Mouse (Mus musculus) splenic B cell, adult 2 months (primary cell): ENCODE results near the gene Tbc1d22a.

Experiments used
- DNase-seq: peaks from one replicate; pipeline ENCODE4 v3.0.0-alpha.2; 2011; ENCODE audit warnings: low read depth, low spot score
- H3K27me3 ChIP-seq: 2 replicates; pipeline ENCODE4 v1.6.1; 2012; ENCODE audit warnings: mild to moderate bottlenecking, low read length, moderate library complexity, mixed read lengths; ENCODE audit not compliant: control insufficient read depth, poor library complexity, insufficient read depth, severe bottlenecking
- H3K36me3 ChIP-seq: 2 replicates; pipeline ENCODE4 v1.6.1; 2012; ENCODE audit warnings: mild to moderate bottlenecking, low read length, moderate library complexity, mixed read lengths; ENCODE audit not compliant: control insufficient read depth, poor library complexity, insufficient read depth, severe bottlenecking

Tbc1d22a gene

DNA sequence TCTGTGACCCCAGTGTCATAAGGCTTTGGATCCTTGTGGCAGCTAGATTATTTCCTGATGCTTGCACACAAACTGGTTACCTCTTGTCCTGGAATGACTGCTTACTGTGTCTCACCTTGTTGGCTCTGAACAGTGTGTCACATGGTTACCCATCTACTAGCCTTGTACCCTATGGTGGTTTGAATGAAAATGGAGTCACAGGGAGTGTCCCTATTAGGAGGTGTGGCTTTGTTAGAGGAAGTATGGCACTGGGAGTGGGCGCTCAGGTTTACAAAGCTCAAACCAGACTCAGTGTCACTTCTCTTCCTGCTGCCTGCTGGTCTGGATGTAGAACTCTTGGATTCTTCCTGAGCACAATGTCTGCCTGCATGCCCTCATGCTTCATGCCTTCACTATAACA is 69.0 kb downstream of the Tbc1d22a start:
- DNase-seq, result peak; percentile 3
- H3K36me3 ChIP-seq, result no peaks in the 10 kb centered on the region
- no peaks in the 10 kb centered on the region for H3K27me3 ChIP-seq

DNA sequence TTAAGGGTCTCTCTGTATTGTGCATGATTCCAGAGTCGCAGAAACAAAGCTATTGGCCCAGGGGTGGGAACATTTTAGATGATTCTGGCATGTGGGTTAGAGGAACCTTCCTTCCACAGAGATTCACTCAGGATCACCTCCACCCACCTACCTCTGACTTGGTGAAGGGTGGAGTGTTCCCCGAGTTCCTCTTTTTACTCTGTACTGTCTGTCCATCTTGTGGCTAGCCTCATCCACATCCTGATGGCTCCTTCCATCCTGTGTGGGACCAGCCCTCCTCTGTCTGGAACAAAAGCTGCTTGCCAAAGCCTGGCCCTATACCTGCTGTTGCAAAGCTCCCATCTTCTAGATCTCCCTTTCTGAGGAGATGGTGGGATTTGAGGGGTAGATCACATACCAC is 71.0 kb downstream of the Tbc1d22a start:
- DNase-seq, result no peak
- Histone ChIP-seq H3K36me3 (no peaks in the 10 kb centered on the region), H3K27me3 (no peaks in the 10 kb centered on the region)

GRCm38 (mm10) chr15:86290074-86290473 is 75.8 kb downstream of the Tbc1d22a start:
- DNase-seq, result no peak
- Histone ChIP-seq H3K27me3 (no peaks in the 10 kb centered on the region), H3K36me3 (no peaks in the 10 kb centered on the region)

DNA sequence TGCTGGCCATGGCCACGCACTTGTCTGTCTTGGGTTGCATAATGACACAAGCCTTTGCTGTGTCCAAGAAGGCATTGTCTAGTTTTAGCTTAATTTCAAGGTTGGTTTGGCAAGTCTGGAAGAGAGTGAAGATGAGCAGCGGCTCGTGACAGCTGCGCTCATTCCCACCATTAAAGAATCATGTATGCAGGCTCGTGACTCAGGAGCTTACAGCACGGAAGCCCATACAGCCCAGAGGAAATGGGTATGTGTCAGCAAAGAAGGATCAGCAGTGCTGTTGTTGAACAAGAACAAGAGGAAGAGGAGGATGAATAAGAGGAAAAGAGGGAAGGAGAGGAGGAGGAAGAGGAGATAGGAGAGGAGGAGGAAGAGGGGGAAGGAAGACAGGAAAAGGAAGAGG is 78.0 kb downstream of the Tbc1d22a start:
- Histone ChIP-seq H3K36me3 (no peaks in the 10 kb centered on the region), H3K27me3 (no peaks in the 10 kb centered on the region)
- DNase-seq, result no peak

- Histone ChIP-seq H3K27me3 (no peaks in the 10 kb centered on the region), H3K36me3 (no peaks in the 10 kb centered on the region)
- DNase-seq, result no peak
Measured at GRCm38 (mm10) chr15:86294426-86294825, 80.2 kb downstream of the Tbc1d22a start.

GRCm38 (mm10) chr15:86295722-86296288 is 81.5 kb downstream of the Tbc1d22a start:
- no peaks in the 10 kb centered on the region for H3K27me3 ChIP-seq
- no peaks in the 10 kb centered on the region for H3K36me3 ChIP-seq
- DNase-seq, result no peak

DNA sequence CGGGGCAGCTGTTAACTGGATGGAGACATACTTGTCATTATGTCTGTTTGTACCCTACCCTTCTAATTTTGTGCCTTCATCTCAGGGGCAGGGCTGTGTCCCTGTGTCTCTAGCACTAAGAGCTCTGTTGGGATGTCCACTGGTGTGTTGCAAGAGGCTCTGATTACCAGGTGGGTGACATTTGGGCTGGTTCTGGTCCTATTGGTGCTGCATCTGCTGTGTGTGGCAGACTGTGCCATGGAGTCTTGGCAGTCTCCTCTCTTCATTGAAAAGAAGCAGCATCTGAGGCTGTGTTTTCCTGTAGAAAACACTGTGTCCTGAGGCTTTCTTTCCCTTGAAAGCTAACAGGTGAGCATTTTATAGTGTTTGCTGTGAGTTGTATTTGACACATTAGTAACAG is 83.0 kb downstream of the Tbc1d22a start:
- H3K36me3 ChIP-seq, result no peaks in the 10 kb centered on the region
- no peak for DNase-seq
- no peaks in the 10 kb centered on the region for H3K27me3 ChIP-seq

GRCm38 (mm10) chr15:86303876-86304275 is 89.6 kb downstream of the Tbc1d22a start:
- DNase-seq, result no peak
- H3K27me3 ChIP-seq, result no peaks in the 10 kb centered on the region
- H3K36me3 ChIP-seq, result no peaks in the 10 kb centered on the region

DNA sequence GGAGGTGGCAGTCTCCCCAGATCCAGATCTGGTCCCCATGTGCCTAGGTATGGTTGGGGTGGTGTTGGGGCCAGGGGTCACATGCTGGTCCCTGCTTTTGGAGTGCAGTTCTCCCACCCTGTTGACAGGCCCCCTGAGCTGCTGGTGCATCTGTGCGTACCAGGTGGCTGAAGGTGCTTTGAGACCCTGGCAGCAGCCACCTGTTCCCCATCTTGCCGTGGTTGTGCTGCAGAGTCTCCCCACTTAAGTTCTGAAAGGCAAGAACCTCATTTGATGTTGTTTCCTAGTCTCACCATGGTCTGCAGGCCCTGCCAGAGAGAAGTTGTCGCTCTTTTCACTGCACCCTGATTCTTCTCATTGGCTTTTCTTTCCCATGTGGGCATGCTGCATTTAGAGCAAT is 90.6 kb downstream of the Tbc1d22a start:
- Histone ChIP-seq H3K27me3 (no peaks in the 10 kb centered on the region), H3K36me3 (no peaks in the 10 kb centered on the region)
- no peak for DNase-seq

DNA sequence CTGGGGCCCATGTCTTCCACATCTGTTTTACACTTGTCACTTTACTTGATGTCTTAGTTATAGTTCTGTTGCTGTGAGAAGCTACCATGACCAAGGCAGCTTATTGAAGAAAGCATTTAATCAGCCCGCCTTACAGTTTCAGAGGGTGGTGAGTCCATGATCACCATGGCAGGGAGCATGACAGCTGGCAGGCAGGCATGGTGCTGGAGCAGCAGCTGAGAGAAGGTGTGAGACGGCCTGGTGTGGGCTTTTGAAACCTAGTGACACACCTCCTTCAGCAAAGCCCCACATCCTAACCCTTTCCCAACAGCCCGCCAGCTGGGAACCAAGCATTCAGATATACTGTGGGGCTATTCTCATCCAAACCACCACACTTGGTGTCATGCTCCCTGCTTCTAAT is 91.0 kb downstream of the Tbc1d22a start:
- H3K27me3 ChIP-seq, result no peaks in the 10 kb centered on the region
- no peaks in the 10 kb centered on the region for H3K36me3 ChIP-seq
- no peak for DNase-seq

DNA sequence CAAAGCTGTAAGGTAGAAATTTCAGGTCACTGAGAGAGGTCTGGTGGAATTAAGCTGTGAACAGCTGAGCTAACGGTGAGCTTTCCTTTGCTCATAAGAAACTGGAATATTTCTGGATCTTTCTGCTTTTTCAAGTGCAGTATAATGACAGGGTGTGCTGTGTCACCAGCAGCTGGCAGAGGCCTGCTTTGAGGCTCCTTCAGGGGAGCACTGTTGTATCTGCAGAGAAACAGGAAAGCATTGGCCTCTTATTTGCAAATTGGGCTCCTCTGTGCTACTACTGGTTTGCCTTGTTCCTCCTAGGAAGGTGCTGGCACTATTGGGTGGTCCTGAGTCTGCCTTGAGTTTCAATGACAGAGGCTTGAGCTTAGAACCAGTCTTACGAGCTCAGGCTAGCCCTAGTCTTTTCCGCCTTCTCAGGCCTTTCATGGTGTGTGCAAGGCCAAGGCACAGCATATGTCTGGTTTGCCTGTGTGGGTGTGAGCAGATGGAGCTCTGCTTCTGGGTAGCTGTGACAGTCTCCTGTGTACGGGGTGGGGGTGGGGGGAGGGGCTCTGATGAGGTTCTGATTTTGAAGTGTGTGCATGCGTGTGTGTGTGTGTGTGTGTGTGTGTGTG is 95.1 kb downstream of the Tbc1d22a start:
- Histone ChIP-seq H3K36me3 (peaks cover 4% of the 10 kb centered on the region), H3K27me3 (no peaks in the 10 kb centered on the region)
- DNase-seq, result no peak

GRCm38 (mm10) chr15:86320803-86321510 is 106.7 kb downstream of the Tbc1d22a start:
- Histone ChIP-seq H3K36me3 (no peaks in the 10 kb centered on the region), H3K27me3 (no peaks in the 10 kb centered on the region)
- DNase-seq, result no peak

- no peak for DNase-seq
- Histone ChIP-seq H3K27me3 (no peaks in the 10 kb centered on the region), H3K36me3 (no peaks in the 10 kb centered on the region)
Measured at GRCm38 (mm10) chr15:86326341-86326740, 112.1 kb downstream of the Tbc1d22a start.

DNA sequence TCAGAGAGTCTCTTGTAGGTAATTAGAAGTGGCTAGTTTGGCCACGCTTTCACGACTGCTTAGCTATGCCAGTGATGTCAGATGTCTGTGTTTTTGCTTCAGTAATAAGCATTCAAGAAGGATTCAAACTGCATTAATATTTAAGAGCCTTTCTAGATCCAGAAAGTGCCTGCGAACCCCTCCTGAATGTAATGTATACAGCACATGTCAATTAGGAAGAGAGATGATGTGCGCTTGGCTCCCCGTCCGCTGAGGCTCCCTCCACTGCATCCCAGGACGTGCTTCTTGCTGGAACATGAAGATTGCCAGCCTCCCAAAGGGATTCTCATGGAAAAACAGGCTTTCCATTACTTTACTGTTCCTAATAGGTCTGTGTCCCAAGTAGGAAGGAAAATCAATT is 115.7 kb downstream of the Tbc1d22a start:
- DNase-seq, result no peak
- H3K27me3 ChIP-seq, result no peaks in the 10 kb centered on the region
- H3K36me3 ChIP-seq, result no peaks in the 10 kb centered on the region

DNA sequence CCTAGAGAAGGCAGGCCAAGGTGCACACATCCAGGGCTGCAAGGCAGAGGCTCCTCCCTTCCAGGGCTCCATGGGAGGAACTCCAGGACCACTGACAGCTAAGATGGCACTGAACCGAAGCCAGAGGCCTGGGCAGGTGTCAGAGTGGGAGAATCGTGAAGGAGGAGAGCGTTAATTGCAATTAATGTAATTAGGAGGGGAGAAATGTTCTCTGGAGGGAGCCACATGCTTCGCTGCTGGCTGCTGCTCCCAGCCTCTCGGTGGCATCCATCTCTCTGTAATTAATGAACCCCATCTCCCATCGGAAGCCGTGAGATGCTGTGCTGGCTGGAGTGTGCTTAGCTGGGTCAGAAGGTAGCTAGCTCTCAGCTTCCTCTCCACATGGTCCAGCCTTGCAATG is 116.2 kb downstream of the Tbc1d22a start:
- DNase-seq, result no peak
- Histone ChIP-seq H3K36me3 (no peaks in the 10 kb centered on the region), H3K27me3 (no peaks in the 10 kb centered on the region)
